ENCODE assay signal across 10 mouse cellular contexts in the genomic region with DNA sequence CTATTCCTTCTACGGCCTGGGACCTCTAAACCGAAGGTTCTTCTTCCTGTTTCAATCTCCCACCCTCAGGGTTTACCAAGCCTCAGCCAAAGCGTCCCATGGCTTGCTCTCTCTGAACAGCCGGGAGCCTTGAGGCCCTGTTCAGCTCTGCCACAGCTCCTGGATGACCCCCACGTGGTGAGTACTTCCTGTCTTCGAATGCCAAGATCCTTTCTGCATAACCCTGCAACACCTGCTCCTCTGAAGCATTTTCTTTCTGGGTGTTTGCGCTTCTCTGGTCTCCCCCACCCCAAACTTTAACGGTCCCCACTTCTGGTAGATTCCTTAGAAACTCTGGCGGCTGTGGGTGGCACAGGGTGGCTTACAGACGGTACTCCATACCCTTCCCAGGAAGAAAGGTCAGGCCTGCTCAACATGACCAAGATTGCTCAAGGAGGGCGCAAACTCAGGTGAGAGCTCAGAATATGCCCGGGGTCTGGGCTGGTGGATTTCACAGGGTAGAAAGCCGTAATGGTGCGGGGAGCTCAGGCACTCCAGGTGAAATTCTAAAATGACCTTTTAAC. TPM values are rescaled to one million over a fixed set of nuclear protein-coding genes. Genes with fewer than 3 reads are reported as not detected.
DNase-seq lines count a peak whose midpoint lies in the region; ATAC-seq and TF ChIP-seq lines count a peak whose summit lies in the region.
"Had no signal": no experiment of that assay in that cellular context is flagged by ENCODE, and none has a peak within 500 bp of the region (broad histone marks: within the 10 kb centered on the region; RNA-seq: fewer than 3 reads in every experiment).

No protein-coding gene starts in this region.

- H3K27ac ChIP-seq in heart, embryonic 15.5 days = no peak overlapping the region; the same call in 1 of the 2 replicates
- H3K27ac ChIP-seq in heart, adult 2 months = no peak overlapping the region
- H3K27ac ChIP-seq in ES-E14 (ENCODE audit: insufficient read depth, low read depth, low read length, poor library complexity, severe bottlenecking) = no peak overlapping the region

- no peak for TF ChIP-seq EP300 in heart, adult 2 months (IDR thresholded peaks at IDR 0.05; ENCODE audit: insufficient read depth, low read depth, low read length)

- intact Hi-C loops in heart, adult 2 months (cut with DNase I) = loop anchor here (5.0 kb wide), 1 partner anchor 153 kb away; no protein-coding TSS in a partner anchor

- H3K27me3 ChIP-seq in heart, embryonic 15.5 days = peaks cover 89% of the 10 kb centered on the region
- H3K27me3 ChIP-seq in heart, adult 2 months (ENCODE audit: control insufficient read depth, insufficient read depth, low read length) = 0 out of 2 replicates have a peak, but pooled peaks cover 2% of the 10 kb centered on the region

- H3K36me3 ChIP-seq in heart, embryonic 15.5 days = no peaks in the 10 kb centered on the region
- no peaks in the 10 kb centered on the region for H3K36me3 ChIP-seq in heart, adult 2 months (ENCODE audit: control insufficient read depth, insufficient read depth, low read length)
- H3K36me3 ChIP-seq in ES-E14 (ENCODE audit: control insufficient read depth, insufficient read depth, low read length, poor library complexity, severe bottlenecking) = no peaks in the 10 kb centered on the region

- H3K9ac ChIP-seq in heart, embryonic 15.5 days = peak overlapping the region; percentile 53
- no peak overlapping the region for H3K9ac ChIP-seq in heart, adult 2 months (ENCODE audit: low read depth, low read length)
- peak overlapping the region; percentile 29; the same call in 1 of the 2 replicates for H3K9ac ChIP-seq in ES-E14 (ENCODE audit: insufficient read depth, low read depth, low read length, poor library complexity, severe bottlenecking)

- no peak for TF ChIP-seq CTCF in heart, adult 2 months (IDR thresholded peaks at IDR 0.05)

- peaks cover 21% of the 10 kb centered on the region for H3K4me1 ChIP-seq in heart, embryonic 15.5 days (replicated peaks)
- no peaks in the 10 kb centered on the region for H3K4me1 ChIP-seq in heart, adult 2 months (ENCODE audit: control insufficient read depth, insufficient read depth, low read length)
- peaks cover 6 to 24% of the 10 kb centered on the region in 2 experiments; a peak in 3 of 4 replicates for H3K4me1 ChIP-seq in ES-E14 (ENCODE audit: control insufficient read depth in 2 of 2, insufficient read depth in 2 of 2, low read length in 2 of 2, poor library complexity in 1 of 2)

- TF ChIP-seq POLR2A in heart, adult 2 months (IDR thresholded peaks at IDR 0.05; ENCODE audit: insufficient read depth, low read depth, low read length) = no peak

- ATAC-seq in heart, embryonic 15.5 days (replicated peaks; ENCODE audit: insufficient number of reproducible peaks, insufficient read depth, low FRiP score, low read depth) = no peak
- ATAC-seq: Patski had no signal

- H3K4me3 ChIP-seq in heart, embryonic 15.5 days = peak overlapping the region; percentile 50
- no peak overlapping the region; the same call in 1 of the 2 replicates for H3K4me3 ChIP-seq in heart, adult 2 months
- peak overlapping the region; percentile 49 to 61; a peak in 2 of 4 replicates for H3K4me3 ChIP-seq in ES-E14 (ENCODE audit: insufficient read depth in 1 of 2, low read depth in 1 of 2, low read length in 2 of 2, poor library complexity in 1 of 2, severe bottlenecking in 1 of 2)

- no peaks in the 10 kb centered on the region for H3K9me3 ChIP-seq in heart, embryonic 15.5 days (replicated peaks)
- no peaks in the 10 kb centered on the region for H3K9me3 ChIP-seq in ES-E14 (ENCODE audit: control insufficient read depth, insufficient read depth, low read depth, low read length)

- WGBS in heart, embryonic 15.5 days = 33% methylated on average over 14 of the region's 14 CpGs
- WGBS in heart, adult 2 months = 53% methylated on average over 14 of the region's 14 CpGs

- in situ Hi-C loops in ES-E14 (cut with MboI; ENCODE audit: low sequenced_read_pairs in 2 of 2, unreplicated experiment in 2 of 2) = no loop called here

- DNase-seq in heart, adult 2 months = no peak
- DNase-seq in ES-E14 (ENCODE audit: low read depth, low spot score) (no peak), adipocyte (ENCODE audit: low spot score) (no peak)
- peak; percentile 65 for DNase-seq in induced T-regulatory cell, adult 2 months (ENCODE audit: low read depth)
- peak; percentile 59 for DNase-seq in naive thymus-derived CD4-positive, alpha-beta T cell, adult 2 months (ENCODE audit: low read depth)
- DNase-seq in gastrocnemius, adult 18-20 months (ENCODE audit: low spot score) = no peak
- no peak for DNase-seq in cerebellum, postnatal 25 days
- DNase-seq: left cerebral cortex, postnatal 4 days had no signal

- H3K4me2 ChIP-seq in heart, embryonic 15.5 days = peak overlapping the region; percentile 81

- H3K79me2 ChIP-seq in heart, adult 2 months (replicated peaks; ENCODE audit: control insufficient read depth, insufficient read depth, low read length) = no peaks in the 10 kb centered on the region

TF ChIP-seq in ES-E14, 5 proteins besides CTCF, POLR2A, EP300 and RAD21:
- TF ChIP-seq ZC3H11A (IDR thresholded peaks at IDR 0.05; ENCODE audit: borderline replicate concordance, low read depth, low read length) = no peak
- TF ChIP-seq ZNF384 (IDR thresholded peaks at IDR 0.05; ENCODE audit: low read depth, low read length) = no peak
- no peak for TF ChIP-seq MAFK (IDR thresholded peaks at IDR 0.05; ENCODE audit: insufficient read depth, low read depth, low read length)

RNA-seq across cellular contexts. Expression of a gene that starts 3.8 kb away (rescaled TPM):
- polyA plus RNA-seq in heart, embryonic 15.5 days (2015; fragmentation: Nextera tagmentation; extraction: Ambion mirVana) = 2.0 and 11.0 TPM in 2 replicates
- 1 to 10 TPM; 2.3 to 2.4 TPM for total RNA-seq in heart, adult 2 months (2021)
- 2.5 and 4.8 TPM in 2 replicates for polyA plus RNA-seq in heart, adult 2 months (2012; rRNA removed)
- 2.6 and 5.1 TPM in 2 replicates for total RNA-seq in ES-E14 (2012; rRNA removed)
- total RNA-seq in gastrocnemius, adult 18-20 months (2021) = under 1 TPM; 0.46 to 0.83 TPM
- polyA plus RNA-seq: Patski had no signal

RNA-seq across cellular contexts. Expression of a gene that starts 13.9 kb away (rescaled TPM):
- 75.4 and 78.4 TPM in 2 replicates for polyA plus RNA-seq in heart, embryonic 15.5 days (2015; fragmentation: Nextera tagmentation; extraction: Ambion mirVana)
- 10 to 100 TPM; 42.6 to 47.7 TPM for total RNA-seq in heart, adult 2 months (2021)
- polyA plus RNA-seq in heart, adult 2 months (2012; rRNA removed) = 36.6 and 51.3 TPM in 2 replicates
- 206 and 377 TPM in 2 replicates for total RNA-seq in ES-E14 (2012; rRNA removed)
- 10 to 100 TPM; 67.5 to 68.8 TPM for total RNA-seq in gastrocnemius, adult 18-20 months (2021)

RNA-seq across cellular contexts. Expression of a gene that starts 16.2 kb away (rescaled TPM):
- 0.58 and 1.5 TPM in 2 replicates for polyA plus RNA-seq in heart, embryonic 15.5 days (2015; fragmentation: Nextera tagmentation; extraction: Ambion mirVana)
- under 1 TPM; 0.91 to 0.96 TPM for total RNA-seq in heart, adult 2 months (2021)
- polyA plus RNA-seq in heart, adult 2 months (2012; rRNA removed) = 2.4 and 3.2 TPM in 2 replicates
- 14.9 and 47.3 TPM in 2 replicates for total RNA-seq in ES-E14 (2012; rRNA removed)
- under 1 TPM; 0.41 to 0.74 TPM for total RNA-seq in gastrocnemius, adult 18-20 months (2021)

RNA-seq across cellular contexts. Expression of a gene that starts 28.7 kb away (rescaled TPM):
- 0.03 TPM in 1 of 2 replicates, not detected in the other for polyA plus RNA-seq in heart, embryonic 15.5 days (2015; fragmentation: Nextera tagmentation; extraction: Ambion mirVana)
- total RNA-seq in heart, adult 2 months (2021) = not detected
- not detected in 2 replicates for polyA plus RNA-seq in heart, adult 2 months (2012; rRNA removed)
- 0.22 and 0.69 TPM in 2 replicates for total RNA-seq in ES-E14 (2012; rRNA removed)
- total RNA-seq in gastrocnemius, adult 18-20 months (2021) = not detected
- total RNA-seq: left cerebral cortex, postnatal 4 days had no signal

RNA-seq across cellular contexts. Expression of a gene that starts 36.7 kb away (rescaled TPM):
- 10.6 and 15.7 TPM in 2 replicates for polyA plus RNA-seq in heart, embryonic 15.5 days (2015; fragmentation: Nextera tagmentation; extraction: Ambion mirVana)
- total RNA-seq in heart, adult 2 months (2021) = 10 to 100 TPM; 19.2 to 20.4 TPM
- polyA plus RNA-seq in heart, adult 2 months (2012; rRNA removed) = 15.8 and 22.3 TPM in 2 replicates
- 15.8 and 18.0 TPM in 2 replicates for total RNA-seq in ES-E14 (2012; rRNA removed)
- 10 to 100 TPM; 14.6 to 15.7 TPM for total RNA-seq in gastrocnemius, adult 18-20 months (2021)

Comparison
In these comparisons a context has a peak if more than half of its experiments do, and no peak if none do; other contexts are left out.
1. DNase-seq: peak in induced T-regulatory cell, adult 2 months (single experiment) and naive thymus-derived CD4-positive, alpha-beta T cell, adult 2 months (single experiment); none in heart, adult 2 months (0 of 2), ES-E14 (single experiment), gastrocnemius, adult 18-20 months (single experiment), adipocyte (single experiment) and cerebellum, postnatal 25 days (0 of 2).